Mouse (Mus musculus) erythroid progenitor cell, adult 5-6 weeks (primary cell): ENCODE measurements around the gene Lamc1. TPM values are rescaled to one million over a fixed set of nuclear protein-coding genes. Genes with fewer than 3 reads are reported as not detected.

Experiments
- ATAC-seq: replicated peaks from 2 replicates; pipeline ENCODE4 v1.8.0; 2016; ENCODE audit warnings: moderate number of reproducible peaks, mild to moderate bottlenecking, moderate TSS enrichment, inconsistent platforms; ENCODE audit not compliant: poor library complexity, low FRiP score, severe bottlenecking
- total RNA-seq, 2 experiments: library from RNA; stranded (forward) in 1 of 2; stranded (reverse) in 1 of 2; fragments of 150-400 nt in 1 of 2; fragments of 186-747, 209-891 nt in 1 of 2; gene quantifications; 2 replicates each; pipeline versions ENCODE4 v1.2.3 to v1.2.4; 2015 to 2017; ENCODE audit warnings: low replicate concordance in 2 of 2

Gene Lamc1
- total RNA-seq, 2 experiments from 2014 or later: 4.2 TPM; not detected in 1

DNA sequence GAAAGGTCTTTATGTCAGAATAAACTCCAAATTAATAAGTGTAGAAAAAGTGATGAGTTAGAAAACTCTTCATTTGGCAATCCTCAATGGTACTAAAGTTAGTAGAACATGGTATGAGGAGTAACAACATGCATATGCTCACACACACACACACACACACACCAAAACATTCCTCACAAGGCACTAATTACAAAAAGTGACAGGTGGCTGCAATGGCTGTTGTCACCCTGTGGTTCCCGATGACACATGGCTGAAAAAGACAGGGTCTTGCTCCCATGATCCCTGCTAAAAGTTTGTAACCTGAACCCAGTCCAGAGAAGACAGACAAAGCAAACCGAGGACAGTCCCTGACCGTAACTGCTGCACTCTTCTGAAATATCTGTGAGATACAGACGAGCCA is 121.6 kb downstream of the Lamc1 start:
- ATAC-seq: no peak

DNA sequence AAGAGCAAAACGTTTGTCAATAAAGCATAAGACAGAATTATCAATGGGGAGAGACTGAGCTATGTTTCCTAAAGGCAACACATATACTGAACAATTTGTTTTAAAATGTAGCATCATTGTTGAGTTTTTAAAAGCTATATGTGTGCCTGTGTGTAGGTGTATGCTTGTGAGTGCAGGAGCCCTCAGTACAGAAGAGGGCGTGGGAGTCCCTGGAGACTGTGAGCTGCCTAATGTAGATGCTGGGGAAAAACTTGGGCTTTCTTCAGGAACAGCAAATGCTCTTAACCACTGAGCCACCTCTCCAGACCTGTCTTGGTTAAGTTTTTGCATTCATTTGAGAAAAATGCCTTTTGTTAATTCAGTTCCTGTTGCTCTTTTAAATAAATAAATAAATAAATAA is 122.4 kb downstream of the Lamc1 start:
- no peak for ATAC-seq

DNA sequence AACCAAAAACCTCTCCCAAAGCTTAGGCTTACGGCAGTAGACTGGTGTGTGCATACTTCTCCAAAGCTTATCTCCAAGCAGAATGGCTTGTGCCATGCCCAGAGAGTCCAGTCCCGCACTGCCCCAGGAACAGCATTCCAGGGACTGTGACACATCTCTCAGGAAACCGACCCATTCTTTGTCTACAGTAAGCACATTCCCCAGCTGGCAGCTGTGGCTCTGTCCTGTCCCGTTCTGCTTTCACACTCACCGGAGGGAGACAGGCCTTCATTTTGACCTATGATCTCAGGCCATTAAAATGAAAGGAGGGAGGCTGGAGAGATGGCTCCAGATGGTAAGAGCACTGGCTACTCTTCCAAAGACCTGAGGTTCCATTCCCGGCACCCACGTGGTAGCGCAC is 130.4 kb downstream of the Lamc1 start:
- no peak for ATAC-seq

DNA sequence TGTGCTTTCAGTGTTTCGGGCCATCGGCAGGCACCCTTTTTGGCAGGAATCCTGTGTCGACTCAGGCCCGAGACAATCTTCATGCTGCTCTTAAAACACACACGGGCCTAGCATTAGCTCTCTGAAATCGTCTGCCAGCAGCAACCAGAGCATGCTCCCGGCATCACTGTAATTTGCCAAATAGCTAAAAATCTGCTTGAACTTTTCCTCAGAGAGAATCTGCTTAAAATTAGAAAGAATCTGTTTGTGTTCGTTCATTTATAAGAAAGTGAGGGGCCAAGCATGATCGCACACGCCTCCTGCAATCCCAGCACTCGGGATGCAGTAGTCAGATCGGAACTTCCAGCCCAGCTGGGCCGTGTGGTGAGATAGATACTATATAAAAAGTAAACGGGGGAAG is 131.1 kb downstream of the Lamc1 start:
- ATAC-seq: no peak

DNA sequence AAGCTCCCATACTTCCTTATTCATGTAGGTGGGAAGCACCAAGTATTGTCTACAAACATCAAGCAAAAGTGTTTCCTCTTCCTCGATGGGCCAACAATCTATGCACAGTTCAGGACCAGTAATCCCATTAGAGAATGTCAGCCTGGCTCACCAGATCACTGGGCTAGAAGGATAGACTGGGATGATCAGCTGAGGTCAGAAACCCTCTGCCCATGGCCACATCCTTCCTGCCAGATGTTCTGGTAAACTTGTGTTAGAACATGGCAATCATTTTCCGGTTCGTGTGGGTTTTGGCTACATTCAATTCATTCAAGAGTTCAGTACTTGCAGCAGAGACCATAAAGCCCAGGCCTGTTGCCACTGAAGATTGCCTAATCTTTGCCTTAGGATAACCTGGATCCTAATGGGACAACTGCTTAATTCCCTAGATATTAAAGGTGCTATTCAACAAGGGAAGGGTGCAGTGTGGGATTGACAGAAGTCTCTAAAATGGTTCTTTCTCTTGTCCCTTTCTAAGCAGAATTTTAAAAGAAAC is 135.2 kb downstream of the Lamc1 start:
- no peak for ATAC-seq

DNA sequence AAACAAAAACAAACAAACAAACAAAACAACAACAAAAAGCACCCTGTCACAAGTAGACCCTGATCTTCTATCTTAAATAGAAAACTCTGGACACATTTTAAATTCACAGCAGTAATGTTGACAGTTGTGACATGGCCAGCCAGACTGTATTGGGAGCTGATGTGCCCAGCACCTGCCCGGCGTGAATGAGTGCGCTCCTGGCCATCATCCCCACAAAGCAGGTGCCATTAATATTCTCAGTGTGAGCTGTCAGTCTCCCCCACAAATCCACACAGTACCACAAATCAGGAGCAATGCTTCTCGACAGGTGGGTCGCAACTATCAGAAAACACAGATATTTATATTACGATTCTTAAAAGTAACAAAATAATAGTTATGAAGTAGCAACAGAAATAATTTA is 139.6 kb downstream of the Lamc1 start:
- ATAC-seq: no peak

DNA sequence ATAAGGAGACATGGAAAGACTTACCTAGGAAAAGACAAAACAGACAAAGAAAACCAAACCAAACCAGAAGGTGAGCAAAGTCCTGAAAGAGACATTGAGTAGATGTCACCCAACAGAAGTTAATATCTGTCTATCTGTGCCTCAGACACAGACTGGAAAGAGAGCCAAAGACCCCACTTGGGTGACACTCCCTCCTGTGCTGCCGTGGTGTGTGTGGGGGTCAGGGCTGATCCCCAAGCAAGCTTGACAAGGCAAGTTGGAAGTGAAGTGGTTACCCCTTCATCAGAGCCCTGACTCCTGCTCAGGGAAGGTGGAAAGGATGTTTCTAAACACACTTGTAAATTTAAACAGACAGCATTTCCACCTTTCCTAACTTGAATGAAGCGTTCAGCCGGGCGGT is 140.2 kb downstream of the Lamc1 start:
- no peak for ATAC-seq

DNA sequence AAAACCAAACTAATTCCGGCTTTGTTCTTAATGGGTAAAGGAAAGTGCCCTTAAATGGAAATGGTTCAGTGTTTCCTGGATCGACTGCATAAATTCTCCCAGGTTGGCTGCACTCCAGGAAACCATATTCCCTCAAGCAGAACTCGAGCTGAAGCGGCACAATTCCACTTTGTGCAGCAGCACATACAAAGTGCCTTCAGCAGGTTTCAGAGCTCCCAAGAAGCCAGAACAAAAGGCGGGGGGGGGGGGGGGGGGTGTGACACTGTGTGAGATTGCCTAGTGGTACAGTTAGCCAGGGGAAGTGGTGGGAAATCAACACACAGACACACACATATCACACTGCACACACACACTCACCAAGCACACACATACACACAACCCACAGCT is 140.7 kb downstream of the Lamc1 start:
- no peak for ATAC-seq

DNA sequence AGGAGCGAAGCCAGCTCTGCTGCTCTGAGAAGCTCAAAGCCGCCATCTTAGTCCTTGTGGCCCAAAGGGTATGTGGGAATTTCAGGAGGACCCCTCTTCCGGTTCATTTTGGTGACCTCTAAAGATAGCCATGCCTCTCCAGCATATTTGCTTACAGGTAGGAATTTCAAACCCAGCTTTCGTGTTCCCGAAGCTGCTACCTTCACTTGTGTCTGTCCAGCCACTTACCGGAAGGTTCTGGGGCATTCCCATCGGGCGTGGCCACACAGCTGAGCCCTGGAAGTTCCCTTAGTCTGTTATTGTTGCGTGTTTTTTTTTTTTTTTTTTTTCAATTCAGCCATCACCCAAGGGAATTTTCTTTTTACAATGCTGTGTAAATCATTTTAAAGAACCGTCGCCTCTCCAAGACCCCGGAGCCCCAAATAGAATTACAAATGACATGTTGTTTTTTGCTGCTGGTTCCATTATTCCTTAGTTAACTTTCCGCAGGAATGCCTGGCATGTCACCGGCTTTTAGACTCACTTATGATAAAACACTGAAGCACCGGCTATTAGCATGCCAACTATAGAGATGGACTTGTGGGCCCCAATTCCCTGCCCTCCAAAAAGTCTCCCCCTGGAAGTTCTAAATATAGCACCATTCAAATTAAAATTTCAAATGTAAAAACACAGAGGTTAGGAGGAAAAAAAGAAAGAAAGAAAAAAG is 141.2 kb downstream of the Lamc1 start:
- ATAC-seq: no peak

DNA sequence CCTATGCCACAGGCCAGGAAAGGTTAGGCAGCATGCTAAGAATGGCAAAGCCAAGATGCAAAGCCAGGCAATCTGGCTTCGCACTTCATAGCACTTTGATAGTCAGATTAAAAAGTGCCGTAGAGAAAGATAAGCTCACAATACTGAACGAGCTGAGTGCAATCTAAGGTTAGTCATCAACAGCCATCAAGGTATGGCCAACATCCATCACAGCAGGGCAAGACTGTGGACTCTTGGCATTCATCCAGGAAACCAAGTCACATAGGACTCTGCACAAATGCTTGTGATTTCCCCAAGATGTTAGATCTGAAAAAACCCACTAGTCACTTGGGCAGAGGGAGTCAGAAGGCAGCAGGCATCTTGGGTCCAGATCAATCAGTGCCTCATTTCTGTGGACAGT is 144.5 kb downstream of the Lamc1 start:
- no peak for ATAC-seq

DNA sequence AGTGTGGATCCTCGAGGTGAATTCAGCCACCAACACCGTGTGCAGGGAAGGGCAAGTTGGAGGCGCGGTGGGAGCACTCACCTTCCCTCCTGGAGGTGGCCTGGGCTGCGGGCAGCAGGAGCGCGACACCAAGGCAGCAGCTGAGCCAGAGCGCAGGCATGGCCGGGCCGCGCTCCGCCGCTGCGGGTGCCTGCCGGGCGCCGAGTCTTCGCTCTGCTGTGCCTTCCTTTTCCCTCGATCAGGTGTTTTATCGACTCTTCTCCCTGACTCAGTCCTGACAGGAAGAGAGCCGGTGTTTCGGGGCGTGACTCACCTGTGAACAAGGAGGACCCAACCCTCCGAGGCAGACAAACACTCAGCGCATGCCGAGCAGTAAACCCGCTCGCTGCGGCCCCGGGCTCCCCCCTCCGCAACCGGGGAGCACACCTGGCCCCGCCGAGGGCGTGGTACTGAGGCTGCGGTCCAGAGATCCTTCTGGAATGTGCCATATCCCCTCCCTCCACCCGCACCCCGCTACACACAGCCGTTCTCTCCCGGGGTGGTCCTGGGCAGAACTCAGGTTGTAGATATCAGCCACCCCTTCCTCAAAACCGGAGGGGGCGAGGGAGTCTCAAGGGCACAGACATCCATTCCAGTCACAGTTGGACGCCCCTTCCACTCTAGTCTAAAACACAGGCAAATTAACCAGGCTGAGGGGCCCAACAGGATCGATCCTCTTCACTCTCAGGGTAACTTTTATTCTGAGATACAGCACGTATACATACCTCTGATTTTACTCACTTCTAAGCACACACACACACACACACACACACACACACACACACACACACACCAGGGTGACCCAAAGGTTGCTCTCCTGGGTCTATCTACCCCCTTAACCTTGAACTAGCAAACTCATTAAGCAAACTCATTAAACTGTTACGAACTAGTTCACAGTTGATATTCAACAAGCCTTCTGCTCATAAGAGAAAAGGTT is 146.5 kb downstream of the Lamc1 start, which contains the start of gene Lamc2:
Lamc2 (minus strand) TSS at position 620 of the 976 bp plus-strand sequence.
- no peak for ATAC-seq

DNA sequence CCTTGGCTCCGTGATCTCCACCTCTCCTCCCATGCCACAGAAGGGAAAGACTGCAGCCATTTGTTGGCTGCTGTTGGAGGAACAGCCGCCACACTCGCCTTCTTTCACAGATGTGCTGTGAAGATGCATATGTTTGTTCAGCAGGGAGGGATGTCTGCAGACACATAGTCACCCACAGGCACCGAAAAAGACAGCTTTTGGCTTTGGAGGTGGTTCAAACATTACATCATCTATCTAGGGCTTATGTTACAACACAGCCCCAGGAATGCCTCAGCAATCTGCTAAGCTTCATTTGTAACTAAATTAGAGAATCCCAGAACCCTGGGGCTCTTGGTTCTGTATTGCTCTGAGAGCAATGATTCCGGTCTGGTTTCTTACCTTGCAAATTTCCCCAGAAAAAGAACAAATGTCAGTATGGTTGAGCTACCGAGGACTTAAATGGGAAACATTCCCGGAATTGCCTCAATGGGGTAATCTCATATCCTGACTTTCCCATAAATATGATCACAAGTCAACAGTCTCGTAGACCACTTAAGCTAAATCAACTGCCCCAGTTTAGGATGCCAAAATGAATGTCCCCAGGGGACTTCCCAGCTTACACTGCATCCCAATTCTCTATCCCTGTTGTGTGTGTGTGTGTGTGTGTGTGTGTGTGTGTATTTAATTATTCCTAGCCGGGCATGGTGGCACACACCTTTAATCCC is 151.8 kb downstream of the Lamc1 start:
- ATAC-seq: no peak

DNA sequence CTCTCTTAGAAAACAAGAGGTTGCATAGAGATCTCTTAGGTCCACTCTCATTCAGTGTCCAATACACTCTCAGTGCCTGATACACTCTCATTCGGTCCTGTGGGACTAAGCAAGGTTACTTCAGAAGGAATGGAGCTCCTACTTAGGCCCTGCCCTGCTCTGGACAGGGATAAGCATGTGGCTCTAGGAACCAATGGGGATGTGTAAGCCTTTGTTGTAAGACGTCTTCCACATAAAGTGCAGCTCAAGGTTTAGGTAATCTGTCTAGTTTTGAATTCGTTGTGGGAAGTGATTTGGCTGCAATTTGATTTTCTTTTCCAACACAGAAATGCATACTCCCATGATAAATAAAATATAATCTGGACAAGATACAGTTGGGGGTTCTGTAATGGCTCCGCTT is 152.4 kb downstream of the Lamc1 start:
- ATAC-seq: no peak

DNA sequence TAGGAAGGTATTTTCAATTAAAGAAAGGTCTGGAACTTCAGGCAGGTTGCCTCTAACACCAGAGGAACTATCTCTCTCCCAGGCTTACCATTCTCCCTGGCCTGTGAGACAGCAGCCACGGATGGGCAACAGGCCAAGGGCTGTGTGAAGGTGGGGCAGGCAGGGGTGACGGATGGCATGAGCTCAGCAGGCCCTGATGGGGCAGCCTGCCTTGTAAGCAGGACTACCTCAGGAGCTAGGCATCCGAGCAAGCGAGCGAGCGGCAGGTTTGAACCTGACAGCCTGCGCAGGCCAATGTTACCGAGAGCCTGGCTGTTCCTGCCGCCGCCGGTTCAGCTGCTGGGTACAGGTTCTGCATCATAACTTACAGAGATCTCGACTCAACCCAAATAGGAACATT is 157.8 kb downstream of the Lamc1 start:
- no peak for ATAC-seq

DNA sequence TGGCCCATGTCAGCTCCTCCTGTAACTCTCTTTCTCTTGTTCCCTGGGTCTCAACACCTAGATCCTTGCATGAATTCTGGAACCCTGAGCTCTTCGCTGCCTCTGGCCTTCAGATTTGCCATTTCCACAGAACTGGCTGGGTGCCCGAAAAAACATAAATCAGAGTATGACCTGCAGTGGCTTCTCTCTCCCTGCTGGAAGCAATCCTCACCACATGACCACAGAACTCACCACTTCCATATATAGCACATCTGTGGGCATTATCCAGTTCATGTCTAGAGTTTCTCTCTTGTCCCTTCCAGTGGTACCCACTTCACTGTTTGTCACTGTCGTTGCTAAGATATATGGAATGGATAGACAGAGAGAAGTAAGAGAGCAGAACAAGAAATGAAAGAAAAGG is 159.3 kb downstream of the Lamc1 start:
- no peak for ATAC-seq

DNA sequence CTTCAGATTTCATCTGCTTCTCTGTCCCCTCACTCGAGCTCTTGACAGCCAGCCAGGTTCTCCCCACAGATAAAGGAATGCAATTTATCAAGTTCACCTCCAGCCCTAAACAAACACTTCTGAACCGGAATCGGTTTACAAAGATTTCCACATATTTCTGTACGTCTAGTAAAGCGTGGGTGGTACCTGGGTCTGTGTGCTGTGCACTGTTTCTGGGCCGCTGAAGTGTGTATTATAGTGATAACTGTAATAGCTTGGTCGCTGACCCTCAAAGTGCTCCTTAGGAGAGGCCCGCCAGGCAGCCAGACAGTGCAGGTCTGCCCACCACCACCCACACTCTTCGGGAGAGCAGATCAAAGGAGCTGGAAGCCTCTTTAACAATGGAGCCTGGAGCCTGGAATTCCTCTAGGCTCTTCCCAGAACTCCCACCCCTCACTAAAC is 160.3 kb downstream of the Lamc1 start:
- ATAC-seq: no peak

DNA sequence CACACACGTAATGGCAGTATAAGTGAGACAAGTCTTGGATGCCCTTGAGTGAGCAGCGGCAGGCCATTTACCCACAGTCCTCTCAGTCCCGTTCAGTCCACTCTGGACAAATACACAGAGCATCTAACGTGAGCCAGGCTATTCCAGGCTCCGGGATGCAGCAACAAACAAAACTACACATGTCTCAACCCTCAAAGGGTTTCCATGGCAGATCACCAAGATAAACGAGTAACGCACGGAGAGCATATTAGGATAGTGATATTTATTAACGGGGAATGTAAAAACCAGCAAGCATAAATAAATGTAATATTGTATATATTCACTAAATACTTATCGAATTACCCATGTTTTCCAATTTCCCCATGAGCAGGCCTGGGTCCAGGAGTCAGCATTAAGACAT is 161.6 kb downstream of the Lamc1 start:
- ATAC-seq: no peak
